Mouse (Mus musculus) activated CD4-positive, CD25-positive, alpha-beta regulatory T cell, adult 4 months (primary cell): ENCODE data around the gene Il22ra1. TPM values are rescaled to one million over a fixed set of nuclear protein-coding genes. Genes with fewer than 3 reads are reported as not detected.

Experiments
- ATAC-seq: one replicate; pipeline ENCODE4 v1.8.0; 2017
- polyA plus RNA-seq, 2 experiments: library from polyadenylated mRNA; unstranded; fragments of 100-300 nt; shearing (Covaris generic); gene quantifications; one replicate each; pipeline ENCODE4 v1.2.1; 2017

The Il22ra1 gene
- polyA plus RNA-seq, 2 experiments from 2014 or later = not detected

DNA sequence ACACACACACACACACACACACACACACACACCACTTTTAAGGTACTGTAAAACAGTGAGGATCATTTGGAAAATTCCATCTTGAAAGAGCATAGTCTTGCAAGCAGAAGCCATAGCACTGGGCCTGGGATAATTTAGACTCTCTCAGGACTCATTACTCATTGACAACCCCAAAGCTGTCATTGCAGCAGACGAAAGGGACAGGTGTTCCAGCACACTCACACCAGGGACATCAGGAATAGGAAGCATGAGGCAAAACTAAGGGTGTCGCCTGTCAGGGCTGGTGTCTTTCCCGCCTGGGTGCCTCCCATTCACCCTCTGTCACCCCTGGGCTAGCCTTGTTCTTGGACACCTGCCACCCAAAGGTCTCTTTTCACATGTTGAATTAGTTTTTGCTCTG is 8.9 kb downstream of the Il22ra1 start:
- ATAC-seq = no peak

- ATAC-seq = no peak
Observed at GRCm38 (mm10) chr4:135738237-135738636, 10.3 kb downstream of the Il22ra1 start.

GRCm38 (mm10) chr4:135739148-135739547 is 11.2 kb downstream of the Il22ra1 start:
- no peak for ATAC-seq

DNA sequence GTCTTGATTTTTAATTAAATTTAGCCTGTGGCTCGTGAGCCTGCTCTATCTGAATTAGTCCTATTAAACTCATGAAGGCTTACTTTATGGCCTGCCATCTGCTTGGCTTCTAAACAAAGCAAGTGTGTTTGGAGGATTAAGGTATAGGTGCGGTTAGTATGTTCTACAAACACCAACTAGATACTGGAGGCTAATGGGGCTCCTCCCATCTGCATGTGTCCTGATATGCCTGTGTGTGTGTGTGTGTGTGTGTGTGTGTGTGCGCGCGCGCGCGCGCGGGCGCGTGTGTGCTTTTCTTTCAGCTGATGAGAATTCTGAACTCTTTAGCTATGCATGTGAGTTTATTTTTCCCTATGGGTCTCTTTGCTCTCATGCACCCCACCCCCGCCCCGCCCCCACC is 11.7 kb downstream of the Il22ra1 start:
- no peak for ATAC-seq

DNA sequence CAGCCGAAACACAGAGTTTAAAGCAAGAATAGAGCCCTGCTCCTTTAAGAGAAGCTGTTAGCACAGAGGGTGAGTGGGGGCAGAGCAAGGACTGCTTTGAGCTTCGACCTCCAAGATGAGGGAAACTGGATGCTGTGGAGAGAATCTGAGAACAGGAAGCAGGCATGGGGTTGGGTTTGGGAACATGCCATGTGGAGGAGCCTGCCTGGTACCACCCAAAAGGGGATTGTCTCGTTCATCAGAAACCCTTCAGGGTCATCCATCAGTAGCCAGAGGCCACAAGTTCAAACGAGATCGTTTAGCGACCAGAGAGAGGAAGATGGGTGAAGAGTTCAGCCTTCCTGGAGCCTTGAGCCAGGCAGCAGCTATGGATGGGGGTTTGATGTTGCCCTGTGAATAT is 15.5 kb downstream of the Il22ra1 start:
- no peak for ATAC-seq

GRCm38 (mm10) chr4:135744726-135745448 is 16.9 kb downstream of the Il22ra1 start:
- ATAC-seq = no peak

DNA sequence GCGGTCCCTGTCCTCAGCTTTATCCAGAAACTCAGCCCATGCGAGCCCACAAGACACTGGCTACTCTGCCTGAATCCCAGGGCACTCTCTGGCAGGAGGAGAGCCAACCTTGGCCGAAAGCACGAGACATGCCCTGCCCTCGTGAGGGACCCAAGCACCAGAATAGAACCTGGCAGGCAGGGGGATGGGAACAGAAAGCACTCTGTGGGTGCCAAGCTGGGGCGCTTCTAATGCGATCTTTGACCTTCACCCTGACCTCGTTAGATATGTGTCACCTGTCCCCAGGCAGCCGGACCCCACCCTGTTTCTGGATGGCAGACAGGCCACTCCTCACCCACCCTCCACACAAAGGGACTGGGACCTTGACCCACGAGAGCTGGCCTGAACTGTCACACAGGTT is 17.6 kb downstream of the Il22ra1 start:
- ATAC-seq = no peak

GRCm38 (mm10) chr4:135750896-135751295 is 22.9 kb downstream of the Il22ra1 start:
- ATAC-seq = no peak

DNA sequence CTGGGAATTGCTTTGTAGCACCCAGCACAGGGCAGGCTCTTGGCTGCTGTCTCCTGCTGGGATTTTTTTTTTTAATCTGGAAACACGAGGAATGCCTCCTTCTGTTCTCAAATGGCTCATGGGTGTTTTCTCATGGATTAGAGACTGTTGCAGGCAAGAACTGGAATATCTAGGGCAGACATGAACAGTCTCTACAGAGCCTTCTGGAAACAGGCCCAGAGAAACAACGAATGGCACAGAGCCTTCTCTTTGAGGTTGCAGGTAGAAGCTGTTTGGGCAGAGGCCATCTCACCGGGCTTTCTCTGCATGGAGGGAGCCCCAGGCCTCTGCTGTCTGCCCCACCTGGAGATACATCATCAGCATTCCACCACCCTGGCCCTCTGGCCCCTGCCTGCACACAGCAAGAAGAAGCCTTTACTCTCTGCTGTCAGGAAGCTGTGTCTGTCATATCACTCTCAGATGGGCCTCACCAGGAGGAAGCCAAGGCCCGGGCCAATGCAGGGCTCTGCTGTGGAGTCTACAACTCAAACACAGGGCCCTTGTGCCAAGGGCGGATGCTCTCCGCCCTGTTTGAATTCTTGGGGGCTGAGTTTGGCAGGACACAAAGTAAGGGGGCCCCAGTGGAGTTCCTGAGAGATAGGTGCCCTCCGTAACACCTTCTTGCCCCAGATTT is 24.3 kb downstream of the Il22ra1 start:
- no peak for ATAC-seq

DNA sequence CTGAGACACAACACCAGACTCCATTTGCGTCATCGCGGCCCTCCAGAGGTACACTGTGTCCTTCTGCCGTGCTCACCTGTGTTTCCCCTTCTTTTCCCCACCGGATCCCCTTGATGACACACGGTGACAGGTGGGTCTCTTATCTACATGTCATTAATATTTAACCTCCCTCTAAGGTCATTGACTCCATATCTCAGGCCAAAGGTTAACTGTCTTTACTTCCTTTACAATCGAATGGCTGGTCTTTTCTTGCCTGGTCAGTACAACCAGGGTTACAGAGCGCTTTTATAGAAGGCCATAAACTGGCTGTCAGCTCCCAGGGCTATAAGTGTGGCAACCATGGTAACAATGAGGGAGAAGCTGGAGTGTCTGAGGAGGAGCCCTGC is 24.8 kb downstream of the Il22ra1 start:
- ATAC-seq = no peak

DNA sequence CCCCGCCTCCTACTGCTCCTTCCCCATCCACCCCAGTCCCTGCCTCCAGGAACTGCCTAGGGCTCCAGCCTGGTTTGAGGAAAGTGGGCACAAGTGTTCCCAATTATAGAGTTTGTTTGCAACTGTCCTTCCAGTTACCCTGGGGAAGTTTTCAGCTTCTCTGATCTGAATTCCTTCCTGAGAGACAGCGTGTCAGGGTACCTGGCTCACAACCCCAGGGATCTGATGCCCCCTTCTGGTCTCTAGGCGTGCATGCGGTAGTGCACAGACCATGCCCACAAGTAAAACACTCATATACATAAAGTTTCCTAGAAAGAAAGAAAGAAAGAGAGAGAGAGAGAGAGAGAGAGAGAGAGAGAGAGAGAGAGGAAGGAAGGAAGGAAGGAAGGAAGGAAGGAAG is 30.4 kb downstream of the Il22ra1 start:
- ATAC-seq = no peak

DNA sequence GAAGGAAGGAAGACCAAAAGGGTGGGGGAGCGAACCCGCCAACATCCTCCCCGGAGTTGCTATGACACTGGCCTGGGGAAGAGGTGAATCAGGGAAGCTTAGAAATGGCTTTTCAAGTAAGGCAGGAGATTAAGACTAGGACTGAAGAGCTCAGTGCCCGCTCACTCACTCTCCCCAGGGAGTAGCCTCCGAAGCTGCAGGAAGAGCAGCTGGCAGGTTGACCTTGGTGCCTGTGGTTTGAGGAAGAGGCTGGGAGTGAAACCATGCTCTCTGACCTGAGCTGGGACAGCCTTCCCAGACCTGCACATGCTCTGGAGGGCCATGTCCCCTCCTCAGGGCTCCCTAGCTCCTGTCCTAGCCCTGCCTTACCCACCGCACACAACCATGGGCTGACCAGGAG is 30.9 kb downstream of the Il22ra1 start:
- no peak for ATAC-seq

GRCm38 (mm10) chr4:135759356-135759976 is 31.5 kb downstream of the Il22ra1 start, which contains the start of gene Myom3:
TSS of gene Myom3 (plus strand) at chr4:135759715.
- ATAC-seq = no peak

DNA sequence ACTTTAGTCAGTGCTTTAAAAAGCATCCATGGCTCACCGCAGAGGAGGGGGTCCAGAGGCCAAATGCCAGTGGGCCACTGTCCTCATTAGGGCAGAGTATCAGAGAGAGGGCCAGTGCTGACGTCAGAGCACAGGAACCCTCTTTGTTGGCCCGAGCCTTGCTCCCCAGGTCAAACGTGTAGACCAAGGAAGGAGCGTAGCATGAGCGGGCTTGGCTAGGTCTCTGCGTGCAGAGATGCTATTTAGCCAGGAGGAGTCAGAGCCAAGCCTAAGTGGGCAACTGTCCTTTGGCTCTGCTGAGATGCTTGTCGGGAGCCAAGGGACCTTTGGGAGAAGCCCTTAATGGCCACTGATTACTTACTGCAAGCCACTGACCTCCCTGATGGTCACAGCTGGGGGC is 33.1 kb downstream of the Il22ra1 start:
- no peak for ATAC-seq

- ATAC-seq = no peak
Observed at GRCm38 (mm10) chr4:135761569-135761968, 33.6 kb downstream of the Il22ra1 start.

GRCm38 (mm10) chr4:135762251-135762906 is 34.4 kb downstream of the Il22ra1 start:
- ATAC-seq = no peak

DNA sequence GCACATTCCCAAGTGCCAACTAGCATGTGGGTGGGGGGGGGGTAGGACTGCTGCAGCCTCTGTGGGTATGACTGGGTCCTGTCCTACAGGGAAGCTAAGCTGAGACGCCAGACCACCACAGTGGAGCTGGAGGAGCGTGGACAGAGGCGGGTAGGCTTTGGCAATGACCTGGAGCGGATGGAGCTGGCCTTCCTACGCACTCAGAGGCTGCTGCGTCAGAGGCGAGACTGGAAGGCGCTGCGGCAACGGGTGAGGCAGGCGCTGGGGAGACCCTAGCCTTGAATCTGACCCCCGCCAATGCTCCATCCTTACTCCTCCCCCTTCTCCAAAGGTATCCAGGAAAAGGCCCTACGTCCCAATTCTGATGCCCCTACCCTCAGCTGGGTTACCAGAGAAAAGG is 36.7 kb downstream of the Il22ra1 start:
- ATAC-seq = no peak

DNA sequence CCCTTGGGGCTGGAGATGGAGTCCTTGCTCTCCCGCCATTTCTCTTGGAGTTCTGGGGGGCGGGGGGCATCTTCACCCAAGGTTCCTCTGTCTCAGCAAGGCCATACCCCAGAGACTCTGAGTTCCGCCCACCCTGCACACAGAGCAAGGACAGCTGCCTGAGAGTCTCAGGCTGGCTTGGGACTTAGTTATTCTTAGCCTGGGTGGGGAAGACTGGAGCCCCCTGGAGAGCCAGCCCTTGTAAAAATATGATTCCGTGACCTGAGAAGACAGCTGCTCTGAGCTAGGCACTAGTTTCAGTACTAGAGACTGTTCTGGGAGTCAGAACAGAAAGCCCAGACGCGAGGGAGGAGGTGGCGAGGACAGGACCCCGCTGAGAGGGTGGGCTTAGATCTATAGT is 37.7 kb downstream of the Il22ra1 start:
- ATAC-seq = no peak

- no peak for ATAC-seq
Observed at GRCm38 (mm10) chr4:135766976-135767375, 39.0 kb downstream of the Il22ra1 start.

DNA sequence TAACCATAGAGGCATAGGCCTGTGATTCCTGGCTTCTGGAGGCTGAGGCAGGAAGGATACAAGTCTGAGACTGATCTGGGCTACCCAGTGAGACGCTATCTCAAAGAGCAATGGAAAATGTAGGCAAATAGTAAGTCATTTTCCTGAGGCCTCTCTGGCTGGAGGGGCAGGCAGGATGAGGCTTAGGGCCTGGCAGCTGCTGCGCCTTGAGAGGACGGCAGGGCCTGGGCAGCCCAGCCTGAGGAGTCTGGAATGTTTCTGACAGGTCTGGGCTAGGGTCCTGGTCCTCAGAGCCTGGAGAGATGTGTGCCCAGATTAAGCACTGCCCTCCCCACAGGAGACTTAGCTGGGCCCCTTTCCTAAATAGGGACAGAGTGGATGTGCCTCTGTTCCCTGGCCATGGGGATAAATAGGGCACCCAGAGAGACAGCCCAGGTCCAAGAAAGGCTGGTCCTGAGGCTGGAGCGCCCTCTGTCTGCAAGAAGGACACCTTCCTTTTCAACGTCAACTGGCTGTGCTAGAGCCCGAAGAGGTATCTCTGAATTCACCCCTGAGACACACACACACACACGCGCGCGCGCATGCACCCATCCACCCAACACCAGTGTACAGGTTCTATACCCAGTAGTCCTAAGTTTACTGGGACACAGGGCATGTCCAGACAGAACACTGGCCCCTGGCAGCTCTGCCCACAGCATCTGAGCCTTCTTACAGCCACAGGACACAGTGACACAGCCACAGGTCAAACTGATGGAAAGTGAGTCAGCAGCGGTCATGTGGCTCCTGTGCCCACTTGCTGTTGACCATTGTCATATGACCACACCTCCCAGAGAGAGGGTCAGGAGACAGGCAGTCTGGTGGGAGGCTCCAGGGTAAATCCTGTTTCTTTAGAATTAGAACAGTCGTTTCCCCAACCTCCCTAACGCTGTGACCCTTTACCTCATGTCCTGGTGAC is 40.9 kb downstream of the Il22ra1 start:
- no peak for ATAC-seq

GRCm38 (mm10) chr4:135770611-135771305 is 42.8 kb downstream of the Il22ra1 start:
- ATAC-seq = no peak

DNA sequence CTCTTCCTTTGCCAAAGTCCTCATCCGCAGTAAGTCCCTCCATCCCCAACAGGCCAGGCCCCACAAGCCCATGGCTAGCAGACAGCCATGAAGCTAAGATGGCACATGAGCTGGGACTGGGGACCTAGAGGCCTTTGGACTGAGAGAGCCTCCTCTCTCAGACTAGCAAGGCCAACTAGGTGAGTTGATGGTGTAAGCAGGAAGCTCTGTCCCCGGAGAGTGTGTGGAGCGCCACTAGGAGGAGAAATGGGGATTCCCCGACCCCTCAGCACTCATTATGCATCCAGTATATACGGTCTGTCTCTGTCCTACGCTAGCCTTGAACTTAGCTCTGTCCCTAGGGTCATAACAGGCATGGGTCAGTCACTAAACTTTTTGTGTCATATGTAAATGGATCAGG is 43.6 kb downstream of the Il22ra1 start:
- ATAC-seq = no peak
